Mouse (Mus musculus) midbrain, embryonic 11.5 days (tissue): Measurements from ENCODE around the gene Esrrg. TPM values are rescaled to one million over a fixed set of nuclear protein-coding genes. Genes with fewer than 3 reads are reported as not detected.

ENCODE experiments used
- ATAC-seq: fragments of 200-750 bp; cut with Nextera tagmentation; 2 replicates; pipeline ENCODE4 v1.8.0; 2017; ENCODE audit warnings: moderate TSS enrichment, moderate library complexity; ENCODE audit not compliant: low FRiP score
- DNase-seq: peaks from one replicate; pipeline ENCODE4 v3.0.0; 2015; ENCODE audit warnings: low spot score; ENCODE audit errors: missing footprints
- H3K27ac ChIP-seq: fragments of 300-500 bp; sonication (generic); 2 replicates; pipeline ENCODE4 v1.5.1; 2014; ENCODE audit warnings: low read depth, low read length
- H3K27me3 ChIP-seq: fragments of 300-500 bp; sonication (generic); 2 replicates; pipeline ENCODE4 v1.6.1; 2014; ENCODE audit warnings: mild to moderate bottlenecking, low read length, moderate library complexity, mixed read lengths; ENCODE audit not compliant: control insufficient read depth, insufficient read depth
- H3K36me3 ChIP-seq: fragments of 300-500 bp; sonication (generic); 2 replicates; pipeline ENCODE4 v1.6.1; 2014; ENCODE audit warnings: mild to moderate bottlenecking, low read length, moderate library complexity, mixed read lengths; ENCODE audit not compliant: control insufficient read depth, insufficient read depth
- H3K4me1 ChIP-seq: fragments of 300-500 bp; sonication (generic); 2 replicates; pipeline ENCODE4 v1.6.1; 2014; ENCODE audit warnings: low read length; ENCODE audit not compliant: control insufficient read depth, insufficient read depth
- H3K4me2 ChIP-seq: fragments of 300-500 bp; sonication (generic); 2 replicates; pipeline ENCODE4 v1.6.1; 2014; ENCODE audit warnings: mild to moderate bottlenecking, moderate library complexity
- H3K4me3 ChIP-seq: fragments of 300-500 bp; sonication (generic); 2 replicates; pipeline ENCODE4 v1.5.1; 2014; ENCODE audit warnings: low read depth, low read length
- H3K9ac ChIP-seq: fragments of 300-500 bp; sonication (generic); 2 replicates; pipeline ENCODE4 v1.6.1; 2014; ENCODE audit warnings: low read length
- H3K9me3 ChIP-seq: fragments of 300-500 bp; sonication (generic); 2 replicates; pipeline ENCODE4 v1.6.1; 2016; ENCODE audit warnings: low read length; ENCODE audit not compliant: control insufficient read depth
- WGBS: fragments of 180-500 bp; shearing (Covaris S2); extraction: QIAGEN DNeasy Blood & Tissue Kit; methylation state at CpG from one replicate; pipeline ENCODE4 v1.1.7; 2014; 5-methylcytosine and 5-hydroxymethylcytosine counted together
- polyA plus RNA-seq: library from polyadenylated mRNA; unstranded; fragments of >200 nt; fragmentation: Nextera tagmentation; extraction: Ambion mirVana; gene quantifications from 2 replicates; pipeline ENCODE4 v1.2.1, GENCODE M21; 2014

The Esrrg gene
- polyA plus RNA-seq, 1 experiment from 2014 or later = 5.9 TPM

DNA sequence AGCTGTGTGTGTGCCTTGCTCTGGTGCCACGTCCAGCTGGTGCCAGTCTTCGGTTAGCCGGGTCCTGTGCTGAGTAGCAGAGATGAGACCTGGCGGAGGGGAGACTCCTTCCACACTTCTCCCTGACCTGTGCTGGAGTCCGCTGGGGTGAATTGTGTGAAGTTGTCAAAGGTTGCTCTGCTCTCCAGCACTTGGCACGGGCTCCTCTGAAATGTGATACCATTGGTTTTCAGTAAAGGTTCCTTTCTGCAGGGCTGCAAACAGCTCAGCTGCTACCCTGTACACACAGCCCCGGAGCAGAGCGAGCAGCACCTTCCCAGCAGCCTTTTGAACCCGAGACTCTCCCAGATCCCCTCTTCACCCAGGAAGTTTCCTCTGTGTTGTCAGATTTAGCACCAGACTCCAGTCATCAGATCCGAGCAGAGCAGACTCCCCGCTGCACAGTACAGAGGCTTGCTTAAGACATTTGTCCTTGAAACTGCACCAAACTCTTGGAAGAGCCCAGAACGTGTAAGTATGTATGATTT lies 53.6 kb downstream of the Esrrg start:
- no peaks in the 10 kb centered on the region for H3K36me3 ChIP-seq
- H3K27ac ChIP-seq = no peak overlapping the region
- 49% methylated on average over 12 of the region's 12 CpGs for WGBS
- H3K4me1 ChIP-seq = peaks cover 6% of the 10 kb centered on the region
- no peak; the same call in 1 of the 2 replicates for ATAC-seq
- H3K9me3 ChIP-seq = no peaks in the 10 kb centered on the region
- H3K4me2 ChIP-seq = no peak overlapping the region
- H3K4me3 ChIP-seq = no peak overlapping the region
- H3K9ac ChIP-seq = no peak overlapping the region
- no peaks in the 10 kb centered on the region for H3K27me3 ChIP-seq
- DNase-seq = peak; percentile 88

DNA sequence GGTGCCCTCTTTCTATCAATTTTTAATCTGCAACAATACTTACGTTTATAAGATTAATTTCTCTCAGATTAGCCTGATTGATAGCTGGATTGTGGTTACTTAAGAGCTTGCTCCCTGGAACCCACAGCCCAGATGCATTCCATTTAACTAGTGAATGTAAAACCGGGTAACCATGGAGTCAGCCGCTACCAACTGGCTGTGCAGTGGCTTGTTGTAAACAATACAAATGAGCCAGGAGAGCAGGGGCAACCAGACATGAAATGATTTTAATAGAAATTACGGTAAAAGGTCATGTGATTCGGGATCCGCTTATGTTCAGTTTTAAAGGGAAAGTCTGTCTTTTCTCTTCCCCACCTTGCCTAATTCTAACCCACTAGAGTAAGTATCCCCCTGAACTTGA lies 54.8 kb downstream of the Esrrg start:
- no peak overlapping the region for H3K4me3 ChIP-seq
- no peak overlapping the region for H3K4me2 ChIP-seq
- DNase-seq = peak; percentile 85
- no peak overlapping the region for H3K27ac ChIP-seq
- no peaks in the 10 kb centered on the region for H3K36me3 ChIP-seq
- 38% methylated on average over 6 of the region's 6 CpGs for WGBS
- no peak overlapping the region for H3K9ac ChIP-seq
- H3K4me1 ChIP-seq = peaks cover 6% of the 10 kb centered on the region
- no peaks in the 10 kb centered on the region for H3K27me3 ChIP-seq
- ATAC-seq = no peak
- no peaks in the 10 kb centered on the region for H3K9me3 ChIP-seq

DNA sequence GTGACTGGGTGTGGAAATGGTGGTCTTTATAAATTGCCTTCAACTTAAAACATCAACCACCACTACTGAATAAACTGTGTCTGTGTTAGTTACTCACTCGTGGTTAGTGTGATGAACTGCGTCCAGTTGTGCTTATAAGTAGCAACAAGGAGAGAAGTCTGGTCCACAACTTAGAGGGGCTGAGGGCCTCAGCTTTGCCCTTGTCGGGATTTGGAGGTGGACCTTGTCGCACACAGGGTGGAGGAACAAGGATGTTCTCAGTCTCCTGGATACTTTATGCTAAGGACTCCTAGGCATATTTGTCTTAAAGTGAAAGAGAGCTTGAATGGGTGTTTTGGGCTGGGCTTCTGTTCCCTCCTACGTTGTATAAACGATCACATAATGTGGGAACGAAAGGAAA lies 55.7 kb downstream of the Esrrg start:
- Histone ChIP-seq H3K9me3 (no peaks in the 10 kb centered on the region), H3K36me3 (no peaks in the 10 kb centered on the region), H3K27me3 (no peaks in the 10 kb centered on the region), H3K27ac (no peak overlapping the region), H3K9ac (no peak overlapping the region), H3K4me1 (peaks cover 6% of the 10 kb centered on the region), H3K4me3 (no peak overlapping the region), H3K4me2 (no peak overlapping the region)
- DNase-seq (peak; percentile 86), ATAC-seq (no peak)
- 88% methylated on average over 7 of the region's 7 CpGs for WGBS

DNA sequence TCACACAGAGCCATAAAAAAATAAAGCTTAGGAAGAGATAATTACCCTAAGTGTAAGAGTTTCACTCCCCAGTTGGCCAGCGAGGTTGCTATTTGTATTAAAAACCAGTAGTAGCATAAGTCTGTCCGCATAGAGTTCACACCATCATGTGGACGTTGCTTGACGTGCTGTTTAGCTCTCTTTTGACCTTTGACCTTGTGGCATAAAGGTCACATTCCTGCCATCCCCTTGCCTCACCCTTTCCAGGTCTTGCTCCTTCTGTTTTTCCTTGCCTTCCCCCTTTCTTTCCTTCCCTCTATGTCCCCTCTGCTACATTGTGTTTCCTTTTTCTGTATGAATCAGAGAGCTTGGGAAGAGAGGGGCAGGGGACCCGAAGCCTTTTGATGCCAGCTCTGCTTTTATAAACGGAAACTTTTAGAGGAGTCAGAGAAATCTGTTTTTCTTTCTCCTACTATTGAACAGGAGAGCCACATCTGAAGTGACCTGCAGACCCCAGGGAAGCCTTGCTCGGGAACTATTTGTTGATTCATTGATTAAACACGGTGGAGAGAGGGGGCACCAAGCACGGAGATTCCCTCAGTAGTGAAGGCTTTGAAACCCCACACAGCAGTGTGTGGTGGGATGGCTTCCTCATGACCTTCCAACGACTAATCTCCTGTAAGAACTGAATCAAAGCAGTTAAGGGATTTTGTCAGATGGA lies 57.5 kb downstream of the Esrrg start:
- H3K4me3 ChIP-seq = no peak overlapping the region
- peaks cover 6% of the 10 kb centered on the region for H3K4me1 ChIP-seq
- DNase-seq (peak; percentile 81), ATAC-seq (no peak)
- no peaks in the 10 kb centered on the region for H3K9me3 ChIP-seq
- no peak overlapping the region for H3K27ac ChIP-seq
- 24% methylated on average over 10 of the region's 10 CpGs for WGBS
- H3K36me3 ChIP-seq = no peaks in the 10 kb centered on the region
- H3K4me2 ChIP-seq = no peak overlapping the region
- no peak overlapping the region for H3K9ac ChIP-seq
- no peaks in the 10 kb centered on the region for H3K27me3 ChIP-seq

DNA sequence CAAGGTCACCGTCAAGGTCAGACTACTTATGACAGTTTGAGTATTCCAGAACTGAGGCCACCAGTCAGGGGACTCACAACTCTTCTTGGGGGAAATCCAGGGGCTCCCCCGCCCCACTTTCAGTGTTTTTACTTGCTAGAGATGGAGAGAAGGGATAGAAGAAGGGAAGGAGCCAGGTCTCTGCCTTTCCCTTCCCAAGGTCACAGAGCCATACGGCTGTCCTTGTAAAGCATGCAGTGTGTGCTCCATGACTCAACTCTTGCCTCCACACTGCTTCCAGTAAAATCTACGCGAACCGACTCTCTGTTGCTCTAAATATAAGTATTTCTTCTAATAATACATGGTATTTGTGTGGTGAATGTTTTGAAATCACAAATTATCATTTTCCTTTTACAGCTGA lies 61.2 kb downstream of the Esrrg start:
- Histone ChIP-seq H3K4me1 (no peaks in the 10 kb centered on the region; the same call in 1 of the 2 replicates), H3K9me3 (no peaks in the 10 kb centered on the region), H3K9ac (no peak overlapping the region), H3K27ac (no peak overlapping the region), H3K4me3 (no peak overlapping the region), H3K27me3 (no peaks in the 10 kb centered on the region), H3K4me2 (no peak overlapping the region), H3K36me3 (no peaks in the 10 kb centered on the region)
- DNase-seq (peak; percentile 37), ATAC-seq (no peak)
- WGBS = 87% methylated on average over 6 of the region's 6 CpGs

DNA sequence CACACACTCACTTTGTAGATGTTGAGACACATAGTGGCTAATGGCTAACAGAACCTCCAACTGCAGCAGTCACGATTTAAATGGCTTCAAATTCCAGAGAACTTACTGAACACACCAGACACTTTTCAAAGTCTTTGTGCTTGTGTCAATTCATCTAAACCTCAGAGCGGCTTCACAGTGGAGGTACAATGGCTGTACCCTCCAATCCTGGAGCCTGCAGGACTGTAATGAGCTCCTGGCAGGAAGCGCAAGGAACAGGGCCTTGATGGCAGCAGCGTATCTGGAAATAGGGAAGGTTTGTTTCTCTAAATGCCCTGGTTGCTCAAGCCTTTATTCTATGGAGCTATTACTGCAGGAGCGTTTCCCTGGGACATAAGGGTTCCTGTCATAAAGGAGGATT lies 63.9 kb downstream of the Esrrg start:
- WGBS = 80% methylated on average over 5 of the region's 5 CpGs

DNA sequence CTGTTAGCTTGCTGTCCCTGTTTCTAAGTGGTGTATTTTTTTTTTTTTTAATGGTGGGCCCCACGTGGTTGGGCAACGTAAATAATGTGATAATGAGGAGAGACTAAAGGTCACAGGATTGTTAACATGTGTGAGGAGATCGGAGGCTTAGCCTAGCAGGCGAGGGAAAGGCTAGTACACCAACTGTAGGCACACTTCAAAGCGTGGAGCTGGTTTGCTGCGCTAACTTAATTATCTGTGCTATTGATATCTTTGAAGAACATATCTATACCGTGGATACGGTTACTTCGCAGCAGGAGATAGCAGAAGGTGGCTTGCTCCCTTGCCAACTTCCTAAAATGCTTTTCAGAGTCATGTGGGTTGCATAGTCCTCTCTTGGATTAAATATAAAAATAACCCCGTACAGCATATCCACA lies 66.2 kb downstream of the Esrrg start:
- ATAC-seq (no peak), DNase-seq (no peak)
- Histone ChIP-seq H3K4me3 (no peak overlapping the region), H3K4me2 (no peak overlapping the region), H3K4me1 (no peaks in the 10 kb centered on the region), H3K27ac (no peak overlapping the region), H3K9ac (no peak overlapping the region), H3K36me3 (no peaks in the 10 kb centered on the region), H3K27me3 (no peaks in the 10 kb centered on the region), H3K9me3 (no peaks in the 10 kb centered on the region)
- WGBS = 68% methylated on average over 10 of the region's 10 CpGs

More for the DNA sequence above, 63.9 kb downstream of the Esrrg start:
- Histone ChIP-seq H3K9me3 (no peaks in the 10 kb centered on the region), H3K27ac (no peak overlapping the region), H3K4me1 (no peaks in the 10 kb centered on the region), H3K27me3 (no peaks in the 10 kb centered on the region), H3K4me2 (no peak overlapping the region), H3K9ac (no peak overlapping the region), H3K4me3 (no peak overlapping the region), H3K36me3 (no peaks in the 10 kb centered on the region)
- DNase-seq (peak; percentile 8), ATAC-seq (no peak)

DNA sequence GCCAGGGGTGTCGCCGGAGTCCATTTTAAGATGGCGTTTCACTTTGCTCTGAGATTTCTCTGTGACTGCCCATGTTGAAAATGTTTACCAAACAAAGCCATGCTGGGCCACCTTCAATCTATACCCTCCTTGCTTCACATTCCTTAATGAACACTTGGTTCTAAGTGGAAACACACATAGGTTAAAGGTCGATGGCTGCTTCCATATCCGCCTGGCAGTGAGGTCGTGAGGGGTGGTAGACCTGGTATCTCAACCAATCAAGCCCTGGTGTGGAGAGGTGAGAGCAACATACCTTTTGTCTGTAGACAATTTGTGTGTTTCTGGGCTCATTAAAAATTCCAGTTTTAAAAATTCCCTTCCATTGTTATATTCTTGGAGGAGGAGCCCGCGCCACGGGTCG lies 68.0 kb downstream of the Esrrg start:
- Histone ChIP-seq H3K36me3 (no peaks in the 10 kb centered on the region), H3K27me3 (no peaks in the 10 kb centered on the region), H3K4me2 (no peak overlapping the region), H3K9me3 (no peaks in the 10 kb centered on the region), H3K4me1 (no peaks in the 10 kb centered on the region), H3K27ac (no peak overlapping the region), H3K9ac (no peak overlapping the region), H3K4me3 (no peak overlapping the region)
- ATAC-seq (no peak), DNase-seq (peak; percentile 83)
- WGBS = 81% methylated on average over 10 of the region's 10 CpGs

DNA sequence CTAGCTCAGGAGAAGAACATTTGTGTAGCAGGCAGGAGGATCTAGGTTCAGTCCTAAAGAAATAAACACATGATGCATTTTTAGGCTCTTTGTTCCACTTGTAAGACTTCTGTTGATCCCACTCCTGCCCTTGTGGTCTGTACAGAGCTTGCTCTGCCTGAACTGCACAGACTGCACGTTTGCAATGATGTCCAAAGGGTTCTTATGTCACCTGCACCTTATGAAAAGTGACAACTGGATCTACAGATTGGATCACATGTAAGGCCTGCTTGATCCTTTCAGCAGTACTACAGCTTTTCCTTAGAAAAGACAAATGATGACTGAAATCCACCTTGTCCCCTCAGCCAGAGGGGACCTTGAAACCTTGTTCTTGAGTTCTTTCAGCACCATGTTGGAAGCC lies 70.7 kb downstream of the Esrrg start:
- WGBS = 86% methylated on average over 1 of the region's 1 CpGs
- H3K36me3 ChIP-seq = no peaks in the 10 kb centered on the region
- no peaks in the 10 kb centered on the region for H3K4me1 ChIP-seq
- ATAC-seq (no peak), DNase-seq (peak; percentile 62)
- no peak overlapping the region for H3K4me3 ChIP-seq
- no peak overlapping the region for H3K27ac ChIP-seq
- H3K27me3 ChIP-seq = no peaks in the 10 kb centered on the region
- H3K9me3 ChIP-seq = no peaks in the 10 kb centered on the region
- no peak overlapping the region for H3K4me2 ChIP-seq
- H3K9ac ChIP-seq = no peak overlapping the region
